Mouse (Mus musculus) adrenal gland, postnatal 14 days (tissue): ENCODE measurements at regions not wholly inside any gene's neighbourhood (a gene's known extent, or its start where the extent isn't known, plus 50 kb on each side); places are given as distances from the start of the nearest gene placed in this dataset.
A peak's percentile ranks its signal among the peaks of the same experiment; 100 is the strongest.

Experiments
- DNase-seq: peaks from one replicate; pipeline ENCODE4 v3.0.0; 2021; ENCODE audit warnings: mixed read lengths

DNA sequence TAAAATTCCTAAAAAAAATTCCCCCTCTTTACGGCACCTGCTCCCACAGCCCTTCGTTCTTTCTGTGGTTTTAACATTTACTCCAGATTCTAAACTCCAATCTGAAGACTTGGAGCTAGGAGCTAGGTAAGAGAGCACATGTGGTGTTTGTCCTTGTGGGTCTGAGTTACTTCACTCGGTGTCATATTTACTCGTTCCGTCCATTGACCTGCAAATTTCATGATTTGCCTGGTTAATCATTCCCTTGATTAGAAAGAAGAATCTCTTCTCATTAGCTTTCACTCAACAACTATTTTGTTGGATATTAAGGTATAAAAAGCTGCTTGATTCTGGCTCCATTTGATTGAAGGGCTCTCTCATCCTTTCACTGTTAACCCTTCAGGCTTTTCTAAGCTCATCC is 231.6 kb upstream of the Hs6st1 start:
- DNase-seq, result no peak

DNA sequence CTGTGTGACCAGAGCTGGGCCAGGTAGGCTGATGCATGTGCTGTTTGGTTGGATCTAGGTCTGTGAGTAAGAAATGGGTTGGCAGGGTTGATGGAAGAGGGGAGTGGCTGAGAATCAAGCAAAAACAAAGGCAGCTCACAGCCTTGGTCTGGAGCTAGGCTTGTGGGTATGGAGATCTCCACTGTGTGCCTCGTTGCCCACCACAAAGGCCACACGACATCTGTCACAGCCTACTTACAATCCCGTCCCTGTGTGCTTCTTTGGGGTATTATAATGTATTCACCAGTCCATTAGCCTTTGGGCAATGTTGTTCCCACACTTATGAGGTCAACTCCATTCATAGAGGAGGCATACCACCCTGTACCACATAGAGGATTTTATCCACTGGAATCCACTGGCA is 229.6 kb upstream of the Hs6st1 start:
- no peak for DNase-seq

DNA sequence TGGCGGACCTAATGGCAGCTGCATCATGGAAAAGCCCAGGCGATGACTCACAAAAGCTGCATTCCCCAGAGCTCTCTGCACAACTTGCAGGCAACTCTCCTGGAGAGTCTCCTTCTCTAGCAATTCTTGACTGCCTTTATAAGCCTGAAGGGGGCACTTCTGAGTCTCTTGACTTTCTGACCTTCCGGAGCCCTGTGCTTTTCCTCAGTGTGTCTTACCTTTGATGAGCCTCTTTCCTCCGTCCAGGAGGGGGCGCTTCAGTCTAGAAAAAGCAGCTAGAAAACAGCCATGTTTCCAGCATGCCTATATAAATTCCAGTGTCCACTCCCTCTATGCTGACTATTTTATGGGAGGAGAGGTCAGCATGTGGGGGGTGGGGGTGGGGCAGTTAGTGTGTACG is 228.8 kb upstream of the Hs6st1 start:
- DNase-seq, result peak; percentile 65

GRCm38 (mm10) chr1:35841626-35842025 is 226.6 kb upstream of the Hs6st1 start:
- DNase-seq, result no peak

GRCm38 (mm10) chr1:35842707-35843106 is 225.5 kb upstream of the Hs6st1 start:
- DNase-seq, result no peak

DNA sequence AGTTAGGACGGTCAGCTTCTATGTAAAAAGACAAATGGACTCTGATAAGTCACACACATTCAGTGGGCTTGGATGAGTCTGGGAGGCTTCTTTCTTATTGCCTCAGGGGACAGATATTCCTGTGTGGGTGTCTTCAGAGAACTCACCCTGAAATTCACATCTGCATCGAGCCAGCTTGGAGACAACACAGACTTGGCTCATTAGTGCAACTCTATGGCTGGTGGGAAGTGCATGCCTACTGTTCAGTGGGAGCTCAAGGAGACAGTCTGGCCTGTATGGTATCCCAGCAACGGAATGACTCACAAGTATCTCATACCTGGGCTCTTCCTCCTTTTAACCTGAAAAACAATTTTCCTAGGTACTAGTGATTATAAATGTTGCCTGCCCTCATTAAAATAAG is 224.6 kb upstream of the Hs6st1 start:
- DNase-seq, result no peak

- DNase-seq, result peak; percentile 74
These were observed 221.8 kb upstream of the Hs6st1 start for GRCm38 (mm10) chr1:35846224-35846936.

- no peak for DNase-seq
These were observed 219.8 kb upstream of the Hs6st1 start for GRCm38 (mm10) chr1:35848160-35848954.

GRCm38 (mm10) chr1:35849406-35850190 is 218.6 kb upstream of the Hs6st1 start:
- DNase-seq, result peak; percentile 34

DNA sequence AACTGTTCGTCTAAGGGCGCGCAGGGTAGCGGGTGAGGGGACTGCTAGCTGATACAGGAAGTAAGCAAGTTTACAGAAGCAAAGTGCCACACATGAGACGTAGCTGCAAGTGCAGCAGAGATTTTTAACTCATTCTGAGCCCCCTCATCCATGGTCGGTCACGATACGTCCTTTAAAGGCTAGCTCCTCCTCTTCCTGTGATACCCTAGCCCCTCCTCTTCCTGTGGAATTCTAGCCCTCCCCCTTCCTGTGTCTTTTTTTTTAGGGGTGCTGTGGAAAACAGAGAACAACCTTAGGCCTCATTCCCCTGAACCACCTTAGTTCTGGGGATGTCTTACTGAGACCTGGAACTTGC is 218.0 kb upstream of the Hs6st1 start:
- DNase-seq, result peak; percentile 18

GRCm38 (mm10) chr1:35850566-35851085 is 217.6 kb upstream of the Hs6st1 start:
- no peak for DNase-seq

GRCm38 (mm10) chr1:35851681-35852409 is 216.4 kb upstream of the Hs6st1 start:
- no peak for DNase-seq

DNA sequence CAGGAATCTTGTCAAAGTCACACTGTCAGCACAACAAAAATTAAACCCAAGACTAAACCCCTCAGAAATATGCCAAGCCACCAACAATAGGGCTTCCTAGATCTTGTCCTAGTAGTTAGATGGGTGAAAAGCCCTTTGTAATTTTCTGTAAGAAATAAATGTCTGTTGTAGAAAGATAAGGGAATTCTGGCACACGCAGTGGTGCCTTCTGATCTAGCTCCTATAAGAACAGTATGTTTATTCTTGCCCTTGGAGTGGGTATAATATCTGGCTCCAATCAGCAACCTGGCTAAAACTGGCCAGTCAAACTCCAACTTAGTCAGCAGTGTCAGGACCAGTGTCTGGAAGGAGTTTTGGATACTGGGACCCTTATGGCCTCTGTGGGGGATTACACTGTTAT is 215.2 kb upstream of the Hs6st1 start:
- no peak for DNase-seq

GRCm38 (mm10) chr1:35855650-35856049 is 212.6 kb upstream of the Hs6st1 start:
- DNase-seq, result no peak

DNA sequence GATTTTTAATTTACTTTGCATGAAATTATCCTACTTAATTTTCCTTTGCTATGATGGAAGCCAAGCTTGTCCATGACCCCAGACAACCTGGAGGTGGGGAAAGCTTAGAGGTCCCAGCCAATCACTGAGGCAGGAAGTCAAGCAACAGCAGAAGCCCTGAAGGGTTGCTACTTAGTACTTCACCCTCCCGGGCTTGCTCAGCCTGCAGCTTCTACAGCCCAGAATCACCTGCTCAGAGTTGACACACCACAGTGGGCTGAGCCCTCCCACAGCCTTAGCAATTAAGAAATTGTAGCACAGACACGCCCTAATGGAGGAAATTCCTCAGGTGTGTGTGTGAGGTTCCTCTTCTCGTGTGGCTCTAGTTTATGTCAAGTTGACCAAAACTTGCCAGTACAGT is 209.9 kb upstream of the Hs6st1 start:
- no peak for DNase-seq

- DNase-seq, result no peak
These were observed 207.4 kb upstream of the Hs6st1 start for GRCm38 (mm10) chr1:35860779-35861178.

DNA sequence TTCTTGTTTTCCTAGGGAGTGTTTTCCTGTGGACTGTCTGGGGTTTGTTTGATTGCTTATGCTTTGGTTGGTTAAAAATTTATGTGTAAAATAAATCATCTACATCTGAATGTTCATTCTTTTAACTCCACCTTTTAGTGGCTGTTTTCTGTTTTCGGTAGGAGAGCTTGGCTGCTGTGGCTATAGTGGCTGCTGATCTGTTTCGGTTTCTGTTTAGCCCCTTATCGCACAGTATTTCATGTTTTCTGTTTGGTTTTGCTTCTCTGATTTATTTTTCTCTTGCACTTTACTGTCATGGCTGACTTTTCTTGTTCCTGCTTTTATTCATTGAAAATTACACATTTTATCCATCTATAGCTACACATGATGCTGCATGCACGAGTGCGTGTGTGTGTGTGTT is 206.0 kb upstream of the Hs6st1 start:
- no peak for DNase-seq

GRCm38 (mm10) chr1:35862661-35863060 is 205.5 kb upstream of the Hs6st1 start:
- no peak for DNase-seq

DNA sequence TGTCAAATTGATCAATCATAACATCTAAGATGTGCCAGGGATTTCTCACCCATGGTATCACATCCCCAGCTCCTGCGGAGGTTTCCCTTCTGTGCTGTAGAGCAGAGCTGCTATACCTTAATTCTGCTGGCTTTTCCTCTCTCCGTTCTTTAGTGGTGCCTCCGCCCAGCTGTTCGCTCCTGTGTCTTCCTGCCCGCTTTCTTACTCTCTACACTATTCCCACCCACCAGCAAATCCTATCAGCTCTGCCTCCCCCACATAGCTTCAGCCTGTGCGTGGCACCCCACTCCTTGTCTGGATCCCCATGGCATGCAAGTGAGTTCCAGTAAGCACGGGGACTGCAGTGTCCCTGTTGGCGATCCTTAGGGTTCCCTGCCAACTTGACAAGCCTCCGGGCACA is 204.0 kb upstream of the Hs6st1 start:
- DNase-seq, result no peak

DNA sequence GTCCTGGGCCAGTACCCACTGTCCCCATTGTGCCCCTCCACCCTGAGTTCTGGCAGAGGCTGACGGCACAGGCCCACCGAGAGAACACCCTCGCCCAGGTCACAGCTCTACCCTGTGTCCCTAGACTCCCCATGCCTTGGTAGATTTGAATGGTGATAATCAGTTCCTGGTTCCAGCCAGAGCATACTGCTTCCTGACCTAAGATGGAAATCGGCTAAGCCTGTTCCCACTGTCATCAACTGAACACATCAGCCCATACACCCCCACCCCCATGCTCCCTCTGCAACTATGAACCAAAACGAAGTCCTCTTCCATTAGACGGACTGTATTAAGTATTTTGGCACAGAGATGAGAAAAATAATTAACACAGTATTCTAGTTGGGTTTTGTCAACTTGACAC is 202.9 kb upstream of the Hs6st1 start:
- DNase-seq, result no peak

DNA sequence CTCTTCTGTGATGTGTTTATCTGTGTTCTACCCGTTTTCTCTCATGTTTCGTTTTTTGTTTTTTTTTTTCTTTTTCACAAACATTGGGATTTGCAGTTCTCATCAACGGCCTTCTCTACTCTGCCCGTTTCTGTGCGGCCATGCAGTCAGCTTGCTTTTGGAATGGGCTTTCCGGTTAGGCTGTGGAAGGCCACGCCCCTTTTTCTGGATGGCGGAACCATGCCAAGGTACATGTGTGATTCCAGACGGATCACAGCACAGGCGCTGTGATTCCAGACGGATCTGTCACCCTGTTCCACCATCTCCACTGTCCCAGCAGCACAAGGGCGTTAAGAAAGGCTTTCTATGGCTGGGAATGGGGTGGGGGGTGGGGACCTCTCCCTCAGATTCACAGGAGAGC is 201.6 kb upstream of the Hs6st1 start:
- DNase-seq, result no peak
